Comparison of ENCODE assay signal across 8 mouse cellular contexts in genomic region chr7:116039538-116040466, GRCm38 (mm10). TPM values are rescaled to one million over a fixed set of nuclear protein-coding genes. Genes with fewer than 3 reads are reported as not detected.
DNase-seq lines count a peak whose midpoint lies in the region; ATAC-seq and TF ChIP-seq lines count a peak whose summit lies in the region.

No protein-coding gene starts in this region.

- peak; percentile 91 for DNase-seq in brain, adult 2 months (ENCODE audit: low read depth, low spot score)
- peak; percentile 78 for DNase-seq in liver, embryonic 11.5 days (ENCODE audit: low spot score)
- peak; percentile 71 for DNase-seq in naive thymus-derived CD4-positive, alpha-beta T cell, adult 2 months (ENCODE audit: low read depth)
- DNase-seq in splenic B cell, adult 2 months (ENCODE audit: low read depth, low spot score), result peak; percentile 76

- H3ac ChIP-seq in C2C12 (ENCODE audit: control insufficient read depth, insufficient read length, low read depth), result no peak overlapping the region

- peak; percentile 67 for ATAC-seq in heart, embryonic 12.5 days (ENCODE audit: insufficient number of reproducible peaks, low FRiP score)
- ATAC-seq in kidney, embryonic 16.5 days (ENCODE audit: low FRiP score, low TSS enrichment), result peak; percentile 83
- peak; percentile 78 for ATAC-seq in liver, embryonic 11.5 days (replicated peaks; ENCODE audit: low FRiP score)

- H3K4me1 ChIP-seq in erythroblast, embryonic 14.5 days (ENCODE audit: control insufficient read depth), result peaks cover 18% of the 10 kb centered on the region
- H3K4me1 ChIP-seq in heart, embryonic 12.5 days (replicated peaks), result peaks cover 18% of the 10 kb centered on the region
- peaks cover 26% of the 10 kb centered on the region for H3K4me1 ChIP-seq in kidney, embryonic 16.5 days (ENCODE audit: insufficient read depth, low read length)
- peaks cover 4% of the 10 kb centered on the region for H3K4me1 ChIP-seq in liver, embryonic 11.5 days (replicated peaks; ENCODE audit: control insufficient read depth, insufficient read depth, low read length)

- H3K36me3 ChIP-seq in C2C12 (ENCODE audit: control insufficient read depth, insufficient read depth), result no peaks in the 10 kb centered on the region
- H3K36me3 ChIP-seq in erythroblast, embryonic 14.5 days (ENCODE audit: control insufficient read depth), result no peaks in the 10 kb centered on the region
- H3K36me3 ChIP-seq in heart, embryonic 12.5 days, result no peaks in the 10 kb centered on the region
- no peaks in the 10 kb centered on the region for H3K36me3 ChIP-seq in kidney, embryonic 16.5 days (ENCODE audit: insufficient read depth, low read length)
- no peaks in the 10 kb centered on the region for H3K36me3 ChIP-seq in liver, embryonic 11.5 days (ENCODE audit: control insufficient read depth, insufficient read depth, low read length)
- H3K36me3 ChIP-seq in splenic B cell, adult 2 months (ENCODE audit: control insufficient read depth, insufficient read depth, low read length, poor library complexity, severe bottlenecking), result no peaks in the 10 kb centered on the region

- WGBS in heart, embryonic 12.5 days, result under 1% methylated on average over 48 of the region's 48 CpGs
- under 1% methylated on average over 48 of the region's 48 CpGs for WGBS in kidney, embryonic 16.5 days
- whole genome bisulfite sequencing in liver, embryonic 11.5 days, result under 1% methylated on average over 48 of the region's 48 CpGs

- peak; percentile 87 for TF ChIP-seq CTCF in C2C12 (IDR thresholded peaks at IDR 0.05; ENCODE audit: control insufficient read depth, insufficient read depth, insufficient read length)

- no peak overlapping the region for H3K27ac ChIP-seq in heart, embryonic 12.5 days (ENCODE audit: poor library complexity, severe bottlenecking)
- no peak overlapping the region for H3K27ac ChIP-seq in kidney, embryonic 16.5 days (ENCODE audit: low read length)
- H3K27ac ChIP-seq in liver, embryonic 11.5 days (ENCODE audit: low read depth, low read length), result no peak overlapping the region

- H3K4me3 ChIP-seq in C2C12 (ENCODE audit: insufficient read depth, poor library complexity, severe bottlenecking), result no peak overlapping the region
- H3K4me3 ChIP-seq in erythroblast, embryonic 14.5 days (replicated peaks), result peak overlapping the region; percentile 42
- peak overlapping the region; percentile 58 for H3K4me3 ChIP-seq in heart, embryonic 12.5 days
- peak overlapping the region; percentile 51 for H3K4me3 ChIP-seq in kidney, embryonic 16.5 days (ENCODE audit: low read length)
- peak overlapping the region; percentile 47 for H3K4me3 ChIP-seq in liver, embryonic 11.5 days (ENCODE audit: low read depth, low read length)

- peak overlapping the region; percentile 99 for H3K4me2 ChIP-seq in heart, embryonic 12.5 days
- H3K4me2 ChIP-seq in kidney, embryonic 16.5 days (replicated peaks; ENCODE audit: low read depth, low read length), result peak overlapping the region; percentile 94
- peak overlapping the region; percentile 87 for H3K4me2 ChIP-seq in liver, embryonic 11.5 days

- H3K9me3 ChIP-seq in erythroblast, embryonic 14.5 days (ENCODE audit: control insufficient read depth, low read length), result peaks cover 14% of the 10 kb centered on the region; the same call in 1 of the 2 replicates
- H3K9me3 ChIP-seq in heart, embryonic 12.5 days (replicated peaks), result no peaks in the 10 kb centered on the region
- no peaks in the 10 kb centered on the region for H3K9me3 ChIP-seq in kidney, embryonic 16.5 days (ENCODE audit: low read length)
- no peaks in the 10 kb centered on the region for H3K9me3 ChIP-seq in liver, embryonic 11.5 days (ENCODE audit: control insufficient read depth, low read length)

- no peaks in the 10 kb centered on the region for H3K79me3 ChIP-seq in C2C12 (ENCODE audit: low read depth)

- no peaks in the 10 kb centered on the region for H3K79me2 ChIP-seq in C2C12 (ENCODE audit: control insufficient read depth, insufficient read depth)

- H3K27me3 ChIP-seq in C2C12 (ENCODE audit: control insufficient read depth, insufficient read depth, insufficient read length), result peaks cover 6% of the 10 kb centered on the region
- H3K27me3 ChIP-seq in erythroblast, embryonic 14.5 days (ENCODE audit: control insufficient read depth), result peaks cover 76% of the 10 kb centered on the region
- peaks cover 27% of the 10 kb centered on the region for H3K27me3 ChIP-seq in heart, embryonic 12.5 days (replicated peaks)
- peaks cover 57% of the 10 kb centered on the region for H3K27me3 ChIP-seq in kidney, embryonic 16.5 days (ENCODE audit: insufficient read depth, low read length)
- H3K27me3 ChIP-seq in liver, embryonic 11.5 days (replicated peaks; ENCODE audit: control insufficient read depth, insufficient read depth, low read length), result peaks cover 52% of the 10 kb centered on the region
- no peaks in the 10 kb centered on the region; the same call in 1 of the 2 replicates for H3K27me3 ChIP-seq in splenic B cell, adult 2 months (ENCODE audit: control insufficient read depth, insufficient read depth, low read length, poor library complexity, severe bottlenecking)

- peak overlapping the region; percentile 74 for H3K9ac ChIP-seq in heart, embryonic 12.5 days
- peak overlapping the region; percentile 43 for H3K9ac ChIP-seq in kidney, embryonic 16.5 days (replicated peaks; ENCODE audit: low read length)
- H3K9ac ChIP-seq in liver, embryonic 11.5 days (ENCODE audit: low read depth, low read length), result peak overlapping the region; percentile 6

TF ChIP-seq in C2C12, 6 proteins besides CTCF, POLR2A, EP300 and RAD21:
- TF ChIP-seq MAX (IDR thresholded peaks at IDR 0.05) (no peak), USF1 (IDR thresholded peaks at IDR 0.05; ENCODE audit: low read depth) (no peak), MYOD1 (IDR thresholded peaks at IDR 0.05; ENCODE audit: control insufficient read depth, insufficient read length, low read depth) (no peak), CEBPB (IDR thresholded peaks at IDR 0.05; ENCODE audit: low read depth) (no peak), FOSL1 (IDR thresholded peaks at IDR 0.05; ENCODE audit: insufficient read depth, low read length, poor library complexity, severe bottlenecking) (no peak), MYOG (IDR thresholded peaks at IDR 0.05; ENCODE audit: control insufficient read depth, extremely low read depth, insufficient read length) (no peak)

RNA-seq across cellular contexts. Expression of gene 1110004F10Rik, which starts 0.6 kb away (rescaled TPM):
- 97.2 TPM for polyA plus RNA-seq in C2C12 (2012; fragmentation: generic; extraction: Trizol)
- 4.2 and 5.1 TPM in 2 replicates for polyA plus RNA-seq in erythroblast, embryonic 14.5 days (2012)
- polyA plus RNA-seq in heart, embryonic 12.5 days (2016; fragmentation: Nextera tagmentation; extraction: Ambion mirVana), result 173 and 190 TPM in 2 replicates
- polyA plus RNA-seq in kidney, embryonic 16.5 days (2015; fragmentation: Nextera tagmentation; extraction: Ambion mirVana), result 266 and 275 TPM in 2 replicates
- 247 and 252 TPM in 2 replicates for polyA plus RNA-seq in liver, embryonic 11.5 days (2014; fragmentation: Nextera tagmentation; extraction: Ambion mirVana)

RNA-seq across cellular contexts. Expression of gene Sox6, which starts 1.2 kb away (rescaled TPM):
- polyA plus RNA-seq in C2C12 (2012; fragmentation: generic; extraction: Trizol), result 0.08 TPM
- 3.3 and 3.7 TPM in 2 replicates for polyA plus RNA-seq in erythroblast, embryonic 14.5 days (2012)
- 32.5 and 33.2 TPM in 2 replicates for polyA plus RNA-seq in heart, embryonic 12.5 days (2016; fragmentation: Nextera tagmentation; extraction: Ambion mirVana)
- 18.6 and 18.9 TPM in 2 replicates for polyA plus RNA-seq in kidney, embryonic 16.5 days (2015; fragmentation: Nextera tagmentation; extraction: Ambion mirVana)
- 37.0 and 37.1 TPM in 2 replicates for polyA plus RNA-seq in liver, embryonic 11.5 days (2014; fragmentation: Nextera tagmentation; extraction: Ambion mirVana)

RNA-seq across cellular contexts. Expression of gene Gm4353, which starts 44.6 kb away (rescaled TPM):
- polyA plus RNA-seq in C2C12 (2012; fragmentation: generic; extraction: Trizol), result 18.4 TPM
- 0.03 and 0.33 TPM in 2 replicates for polyA plus RNA-seq in erythroblast, embryonic 14.5 days (2012)
- polyA plus RNA-seq in heart, embryonic 12.5 days (2016; fragmentation: Nextera tagmentation; extraction: Ambion mirVana), result 0.79 TPM in 1 of 2 replicates, not detected in the other
- 1.1 and 2.7 TPM in 2 replicates for polyA plus RNA-seq in kidney, embryonic 16.5 days (2015; fragmentation: Nextera tagmentation; extraction: Ambion mirVana)
- 0.78 and 0.93 TPM in 2 replicates for polyA plus RNA-seq in liver, embryonic 11.5 days (2014; fragmentation: Nextera tagmentation; extraction: Ambion mirVana)

Comparison
In these comparisons a context has a peak if more than half of its experiments do, and no peak if none do; other contexts are left out.
1. H3K9ac ChIP-seq: peak in every context shown above with its lines; median percentile 74 in heart, embryonic 12.5 days; 43 in kidney, embryonic 16.5 days; 6 in liver, embryonic 11.5 days.
2. RNA of gene 1110004F10Rik, which starts 0.6 kb away (polyA plus RNA-seq): 266 to 275 TPM in kidney, embryonic 16.5 days, 247 to 252 TPM in liver, embryonic 11.5 days, 173 to 190 TPM in heart, embryonic 12.5 days and 97.2 TPM in C2C12 (single experiment); 4.2 to 5.1 TPM in erythroblast, embryonic 14.5 days; every median in the first group is over 10 times any median in the second.
3. Peak in every context shown above with its lines, with median percentiles within 50 percentile points of each other: DNase-seq, ATAC-seq and H3K4me2 ChIP-seq.